Mouse (Mus musculus): ENCODE data around the gene Iqce.

The Iqce gene

DNA sequence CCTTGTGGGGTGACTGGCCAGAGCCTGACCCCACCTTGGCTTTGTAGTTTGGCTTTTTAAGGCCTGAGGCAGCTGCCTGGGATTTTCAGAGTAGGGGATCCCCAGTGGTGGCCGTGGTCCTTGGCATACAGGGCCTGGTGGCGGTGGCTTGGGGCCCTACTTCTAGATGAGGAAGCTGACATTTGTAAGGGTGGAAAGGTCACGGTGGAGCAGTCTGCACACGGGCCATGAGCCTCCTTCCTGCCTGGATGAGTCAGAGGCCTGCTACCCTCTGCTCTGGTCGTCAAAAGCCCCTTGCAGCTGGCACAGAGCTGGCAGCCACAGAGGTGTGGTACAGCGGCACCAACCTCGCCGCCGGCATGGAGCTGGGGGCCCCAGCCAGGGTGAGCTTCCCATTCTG is 85.5 kb downstream of the Iqce start:
- no peak for DNase-seq (ENCODE audit: low spot score in 2 of 2)

DNA sequence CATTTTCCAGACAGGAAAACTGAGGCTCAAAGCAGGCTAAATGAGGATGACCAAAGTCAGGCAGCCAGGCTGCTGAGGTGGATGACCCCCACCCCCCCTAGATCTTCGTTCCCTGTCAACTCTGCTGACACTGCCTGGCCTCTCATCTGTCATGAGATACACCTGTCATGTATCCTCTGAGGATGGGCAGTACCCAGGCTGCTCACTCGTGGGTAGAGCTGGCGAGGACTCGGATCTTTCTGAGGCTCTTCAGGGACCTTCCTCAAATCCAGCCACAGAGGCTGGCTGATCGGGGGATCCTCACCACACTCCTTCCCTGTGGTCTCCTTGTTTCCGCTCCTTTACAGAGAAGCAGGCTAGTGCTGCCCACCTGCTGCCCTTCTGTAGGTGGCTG is 86.1 kb downstream of the Iqce start:
- no peak for DNase-seq (ENCODE audit: low spot score in 2 of 2)

DNA sequence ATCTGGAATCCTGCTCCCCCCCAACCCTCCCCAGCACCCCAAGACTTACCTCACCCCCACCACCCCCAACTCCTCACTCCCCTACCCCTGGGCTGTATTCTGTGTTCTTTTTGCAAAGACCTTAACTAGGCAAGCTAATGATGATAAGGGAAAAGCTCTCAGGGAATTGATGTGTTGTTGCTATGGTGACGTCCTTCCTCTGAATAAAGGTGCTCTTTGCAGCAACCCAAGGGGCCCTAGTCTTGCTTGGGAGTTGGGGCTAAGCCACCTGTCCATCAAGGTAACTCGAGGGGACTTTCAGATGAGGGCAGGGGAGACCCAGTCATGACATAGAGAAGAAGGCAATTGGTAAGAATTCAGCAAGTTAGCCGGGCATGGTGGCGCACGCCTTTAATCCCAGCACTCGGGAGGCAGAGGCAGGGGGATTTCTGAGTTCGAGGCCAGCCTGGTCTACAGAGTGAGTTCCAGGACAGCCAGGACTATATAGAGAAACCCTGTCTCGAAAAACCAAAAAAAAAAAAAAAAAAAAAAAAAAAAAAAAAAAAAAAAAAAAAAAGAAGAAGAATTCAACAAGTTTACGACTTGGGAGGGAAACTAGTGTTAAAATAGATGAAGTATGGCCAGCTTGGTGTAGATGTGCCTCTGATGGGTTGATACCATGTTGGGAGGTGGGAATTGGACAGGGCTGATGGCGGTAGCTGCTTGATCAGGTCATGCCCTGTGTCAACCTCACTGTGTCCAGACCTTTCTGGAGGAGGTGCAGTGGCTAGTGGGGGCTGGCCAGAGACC is 86.7 kb downstream of the Iqce start:
- DNase-seq (ENCODE audit: low spot score in 2 of 2), result no peak

DNA sequence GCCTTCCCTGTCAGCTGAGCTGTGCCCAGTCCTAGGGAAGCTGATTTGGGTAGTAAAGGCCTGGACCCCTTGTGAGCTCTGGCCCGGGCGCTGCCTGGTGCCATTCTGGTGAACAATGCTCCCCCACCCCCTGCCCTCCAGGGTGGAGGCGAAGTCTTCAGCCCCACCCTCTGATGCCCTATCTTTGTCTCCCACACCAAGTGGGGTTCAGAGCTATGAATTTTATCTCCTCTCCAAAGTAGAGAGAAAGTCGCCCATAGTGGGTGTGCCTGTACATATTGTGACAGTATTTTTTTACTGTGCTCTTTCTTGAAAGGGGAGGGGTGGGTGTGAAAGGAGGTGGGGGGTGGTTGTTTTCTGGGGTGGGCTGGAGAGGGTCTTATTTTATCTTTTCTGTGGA is 87.3 kb downstream of the Iqce start:
- no peak for DNase-seq (ENCODE audit: low spot score in 2 of 2)

DNA sequence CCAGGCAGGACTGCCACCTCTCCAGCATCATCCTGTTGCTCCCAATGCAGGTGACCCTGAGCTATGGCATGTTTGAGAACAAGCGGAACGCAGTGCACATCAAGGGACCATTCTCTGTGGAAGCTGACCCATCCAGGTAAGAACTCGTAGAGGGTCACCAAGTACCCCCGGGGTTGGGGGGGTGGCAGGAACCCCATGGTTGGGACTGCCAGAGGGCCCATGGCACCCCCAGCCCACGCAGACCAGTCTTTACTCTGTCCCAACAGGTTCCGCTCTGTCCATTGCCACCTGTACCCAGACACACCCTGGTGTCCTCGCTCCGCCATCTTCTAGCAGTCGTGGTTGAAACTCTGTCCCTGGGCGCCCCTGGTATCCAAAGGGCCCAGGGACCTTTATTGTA is 88.0 kb downstream of the Iqce start:
- DNase-seq (ENCODE audit: low spot score in 2 of 2), result no peak

DNA sequence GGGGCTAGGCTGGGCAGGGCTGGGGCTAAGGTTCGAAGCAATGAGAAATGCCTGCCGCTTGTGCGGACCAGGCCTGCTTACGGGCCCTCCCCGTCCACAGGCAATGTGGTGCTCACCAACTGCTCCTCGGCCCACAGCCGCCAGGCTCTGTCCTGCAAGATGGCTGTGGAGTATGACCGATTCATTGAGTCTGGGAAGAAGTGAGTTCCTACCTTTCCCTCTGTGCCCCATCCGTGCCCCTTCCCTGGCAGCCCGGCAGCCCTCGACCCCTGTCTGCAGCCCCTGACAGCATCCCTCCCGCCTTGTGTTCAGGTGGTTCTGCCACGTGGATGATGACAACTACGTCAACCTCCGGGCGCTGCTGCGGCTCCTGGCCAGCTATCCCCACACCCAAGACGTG is 90.0 kb downstream of the Iqce start:
- no peak for DNase-seq (ENCODE audit: low spot score in 2 of 2)

Measured in urinary bladder, postnatal 36 days (tissue).